Mouse (Mus musculus) E14TG2a.4 (cell line): Measurements from ENCODE around the gene Slc25a11.

Source experiments
- CTCF ChIP-seq: conservative IDR thresholded peaks from 2 replicates; pipeline ENCODE4 v1.5.1; 2014; ENCODE audit warnings: low read length
- NANOG ChIP-seq: IDR thresholded peaks from 2 replicates; pipeline ENCODE4 v1.6.1; 2014; ENCODE audit warnings: borderline replicate concordance, low read length, mixed read lengths
- POU5F1 ChIP-seq: IDR thresholded peaks from 2 replicates; pipeline ENCODE4 v1.6.1; 2014; ENCODE audit warnings: low read length, borderline replicate concordance

DNA sequence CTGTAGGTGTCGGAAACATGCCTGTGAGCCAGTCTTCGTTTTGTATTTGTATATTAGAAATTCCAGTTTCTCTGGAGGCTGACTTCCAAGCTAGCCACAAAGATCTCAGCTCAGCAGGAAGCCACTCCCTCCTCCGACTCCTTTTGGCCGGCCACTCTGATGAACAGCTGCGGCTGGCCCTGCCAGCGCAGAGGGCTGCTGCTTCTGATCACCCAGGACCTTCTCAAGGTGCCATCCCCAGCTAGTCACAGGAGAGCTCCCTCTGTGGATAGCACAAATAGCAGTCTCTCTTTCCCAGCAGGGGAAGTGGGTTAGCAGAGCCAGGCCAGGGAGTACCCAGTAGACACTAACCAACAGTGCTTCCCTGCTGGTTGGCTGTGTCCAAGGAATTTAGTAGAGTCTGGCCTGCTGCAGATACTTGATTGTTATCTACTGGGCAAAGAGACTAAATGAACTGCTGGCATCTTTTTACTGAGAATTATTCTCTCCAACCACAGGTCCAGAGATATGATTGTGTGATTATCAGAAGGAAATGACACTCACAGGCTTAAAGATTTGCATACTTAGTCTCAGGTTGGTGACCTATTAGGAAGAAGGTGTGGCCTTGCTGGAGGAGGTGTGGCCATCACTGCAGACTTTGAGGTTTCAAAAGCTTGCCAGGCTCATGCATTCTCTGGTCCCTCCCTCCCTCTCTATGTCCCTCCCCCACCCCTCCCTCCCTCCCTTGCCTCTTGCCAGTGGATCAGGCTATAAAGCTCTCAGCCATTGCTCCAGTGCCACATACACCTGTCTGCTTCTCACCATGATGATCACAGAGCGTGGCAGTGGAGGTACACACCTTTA, 25.1 kb downstream of the Slc25a11 start:
- no peak for TF ChIP-seq CTCF
- TF ChIP-seq NANOG, result no peak
- no peak for TF ChIP-seq POU5F1
